8 mouse cellular contexts compared by ENCODE assay signal in genomic region chr4:59035786-59036350, GRCm38 (mm10). TPM values are rescaled to one million over a fixed set of nuclear protein-coding genes. Genes with fewer than 3 reads are reported as not detected.
DNase-seq lines count a peak whose midpoint lies in the region; ATAC-seq and TF ChIP-seq lines count a peak whose summit lies in the region.

No protein-coding gene starts in this region.

- H3K36me3 ChIP-seq in heart, adult 2 months (ENCODE audit: control insufficient read depth, insufficient read depth, low read length): no peaks in the 10 kb centered on the region
- no peaks in the 10 kb centered on the region for H3K36me3 ChIP-seq in thymus, adult 2 months (ENCODE audit: control insufficient read depth, insufficient read depth, low read length)
- 0 out of 2 replicates have a peak, but pooled peaks cover 6% of the 10 kb centered on the region for H3K36me3 ChIP-seq in heart, postnatal 0 days (replicated peaks; ENCODE audit: control insufficient read depth, insufficient read depth, low read length)
- H3K36me3 ChIP-seq in midbrain, embryonic 10.5 days: no peaks in the 10 kb centered on the region

- no peak for DNase-seq in heart, adult 2 months
- no peak for DNase-seq in heart, postnatal 4 days
- DNase-seq in thymus, adult 2 months: no peak
- DNase-seq in thymus, adult 18-20 months: no peak
- no peak for DNase-seq in heart, postnatal 0 days (ENCODE audit: low spot score)
- no peak for DNase-seq in midbrain, embryonic 10.5 days (ENCODE audit: low spot score)
- DNase-seq in MN1 (ENCODE audit: low spot score): no peak
- no peak for DNase-seq in layer of hippocampus, postnatal 36 days

- H3K9ac ChIP-seq in heart, adult 2 months (ENCODE audit: low read depth, low read length): no peak overlapping the region
- no peak overlapping the region for H3K9ac ChIP-seq in heart, postnatal 0 days (replicated peaks; ENCODE audit: low read depth, low read length)

- no peak overlapping the region; the same call in 1 of the 2 replicates for H3K27ac ChIP-seq in heart, adult 2 months
- no peak overlapping the region for H3K27ac ChIP-seq in thymus, adult 2 months (ENCODE audit: control insufficient read depth, insufficient read depth, low read length)
- H3K27ac ChIP-seq in heart, postnatal 0 days (ENCODE audit: low read depth): no peak overlapping the region
- H3K27ac ChIP-seq in midbrain, embryonic 10.5 days (replicated peaks): peak overlapping the region; percentile 89

- 66% methylated on average over 18 of the region's 18 CpGs for WGBS in heart, adult 2 months
- 44% methylated on average over 18 of the region's 18 CpGs for WGBS in thymus, adult 2 months
- WGBS in heart, postnatal 0 days: 73% methylated on average over 18 of the region's 18 CpGs
- WGBS in midbrain, embryonic 10.5 days: 59% methylated on average over 18 of the region's 18 CpGs

- no peak for ATAC-seq in heart, postnatal 0 days (ENCODE audit: insufficient read depth, low read depth)

- TF ChIP-seq EP300 in heart, adult 2 months (IDR thresholded peaks at IDR 0.05; ENCODE audit: insufficient read depth, low read depth, low read length): no peak
- no peak for TF ChIP-seq EP300 in heart, postnatal 0 days (IDR thresholded peaks at IDR 0.05; ENCODE audit: low read depth)

- H3K79me2 ChIP-seq in heart, adult 2 months (replicated peaks; ENCODE audit: control insufficient read depth, insufficient read depth, low read length): no peaks in the 10 kb centered on the region; the same call in 1 of the 2 replicates

- TF ChIP-seq CTCF in heart, adult 2 months (IDR thresholded peaks at IDR 0.05): no peak
- TF ChIP-seq CTCF in thymus, adult 2 months (IDR thresholded peaks at IDR 0.05; ENCODE audit: borderline replicate concordance, control insufficient read depth, extremely low read depth, insufficient read depth, low read length, poor library complexity): no peak
- no peak for TF ChIP-seq CTCF in heart, postnatal 0 days (IDR thresholded peaks at IDR 0.05; ENCODE audit: low read depth)

- peaks cover 3% of the 10 kb centered on the region; the same call in 1 of the 2 replicates for H3K4me1 ChIP-seq in heart, adult 2 months (ENCODE audit: control insufficient read depth, insufficient read depth, low read length)
- peaks cover 14% of the 10 kb centered on the region for H3K4me1 ChIP-seq in thymus, adult 2 months (replicated peaks; ENCODE audit: control insufficient read depth, insufficient read depth, low read length)
- no peaks in the 10 kb centered on the region for H3K4me1 ChIP-seq in heart, postnatal 0 days (ENCODE audit: control insufficient read depth, insufficient read depth)
- peaks cover 13% of the 10 kb centered on the region; the same call in 1 of the 2 replicates for H3K4me1 ChIP-seq in midbrain, embryonic 10.5 days

- H3K4me3 ChIP-seq in heart, adult 2 months: peak overlapping the region; percentile 77
- H3K4me3 ChIP-seq in thymus, adult 2 months (ENCODE audit: control insufficient read depth, insufficient read depth, low read length): peak overlapping the region; percentile 86
- H3K4me3 ChIP-seq in heart, postnatal 0 days (ENCODE audit: low read depth, low read length): peak overlapping the region; percentile 78
- peak overlapping the region; percentile 83 for H3K4me3 ChIP-seq in midbrain, embryonic 10.5 days

- no peaks in the 10 kb centered on the region for H3K27me3 ChIP-seq in heart, adult 2 months (ENCODE audit: control insufficient read depth, insufficient read depth, low read length)
- no peaks in the 10 kb centered on the region for H3K27me3 ChIP-seq in thymus, adult 2 months (ENCODE audit: control insufficient read depth, insufficient read depth, low read length)
- H3K27me3 ChIP-seq in heart, postnatal 0 days (ENCODE audit: control insufficient read depth, insufficient read depth, low read length): no peaks in the 10 kb centered on the region
- peaks cover 10% of the 10 kb centered on the region; the same call in 1 of the 2 replicates for H3K27me3 ChIP-seq in midbrain, embryonic 10.5 days (ENCODE audit: low read depth, poor library complexity, severe bottlenecking)

- H3K4me2 ChIP-seq in heart, postnatal 0 days (ENCODE audit: low read depth, low read length): peak overlapping the region; percentile 86

- TF ChIP-seq POLR2A in heart, adult 2 months (IDR thresholded peaks at IDR 0.05; ENCODE audit: insufficient read depth, low read depth, low read length): no peak
- TF ChIP-seq POLR2A in thymus, adult 2 months (IDR thresholded peaks at IDR 0.05; ENCODE audit: control insufficient read depth, extremely low read depth, insufficient read depth, low read length, poor library complexity): no peak

- intact Hi-C loops in heart, adult 2 months (cut with DNase I): loop anchor here (1.0 kb wide), 2 partner anchors 34 to 51 kb away; no protein-coding TSS in a partner anchor

- no peaks in the 10 kb centered on the region for H3K9me3 ChIP-seq in heart, postnatal 0 days (replicated peaks; ENCODE audit: control insufficient read depth, low read length)
- peaks cover 7% of the 10 kb centered on the region for H3K9me3 ChIP-seq in midbrain, embryonic 10.5 days (replicated peaks)

RNA-seq across cellular contexts. Expression of gene Gng10, which starts 1.0 kb away (rescaled TPM):
- total RNA-seq in heart, adult 2 months (2021): 10 to 100 TPM; 13.6 TPM
- polyA plus RNA-seq in heart, adult 2 months (2012; rRNA removed): 10.4 and 14.3 TPM in 2 replicates
- 10 to 100 TPM; 28.8 to 31.8 TPM for total RNA-seq in heart, postnatal 4 days (2021)
- 22.8 and 32.7 TPM in 2 replicates for polyA plus RNA-seq in thymus, adult 2 months (2012; rRNA removed)
- total RNA-seq in heart, postnatal 0 days (2014; rRNA removed; ENCODE audit: low replicate concordance): 16.7 and 34.2 TPM in 2 replicates
- 38.4 and 41.3 TPM in 2 replicates for polyA plus RNA-seq in heart, postnatal 0 days (2015; fragmentation: Nextera tagmentation; extraction: Ambion mirVana)
- 60.9 and 67.7 TPM in 2 replicates for polyA plus RNA-seq in midbrain, embryonic 10.5 days (2016; fragmentation: Nextera tagmentation; extraction: Ambion mirVana)
- 100 to 1,000 TPM in 1 of 2 experiments, 10 to 100 TPM in 1; 95.6 to 105 TPM for total RNA-seq in layer of hippocampus, postnatal 36 days (2021)

RNA-seq across cellular contexts. Expression of gene Gm20503, which starts 32.9 kb away (rescaled TPM):
- 1 to 10 TPM; 5.7 TPM for total RNA-seq in heart, adult 2 months (2021)
- not detected in 2 replicates for polyA plus RNA-seq in heart, adult 2 months (2012; rRNA removed)
- 1 to 10 TPM; 3.4 to 5.1 TPM for total RNA-seq in heart, postnatal 4 days (2021)
- not detected in 2 replicates for polyA plus RNA-seq in thymus, adult 2 months (2012; rRNA removed)
- not detected in 2 replicates for total RNA-seq in heart, postnatal 0 days (2014; rRNA removed; ENCODE audit: low replicate concordance)
- polyA plus RNA-seq in heart, postnatal 0 days (2015; fragmentation: Nextera tagmentation; extraction: Ambion mirVana): 19.8 TPM in 2 replicates
- polyA plus RNA-seq in midbrain, embryonic 10.5 days (2016; fragmentation: Nextera tagmentation; extraction: Ambion mirVana): 7.6 and 10.9 TPM in 2 replicates
- total RNA-seq in layer of hippocampus, postnatal 36 days (2021): 1 to 10 TPM; 1.1 to 2.8 TPM

RNA-seq across cellular contexts. Expression of gene Dnajc25, which starts 41.0 kb away (rescaled TPM):
- 10 to 100 TPM; 18.1 to 22.1 TPM for total RNA-seq in heart, adult 2 months (2021)
- polyA plus RNA-seq in heart, adult 2 months (2012; rRNA removed): 5.3 and 7.8 TPM in 2 replicates
- 10 to 100 TPM; 16.4 to 16.8 TPM for total RNA-seq in heart, postnatal 4 days (2021)
- 2.3 and 3.1 TPM in 2 replicates for polyA plus RNA-seq in thymus, adult 2 months (2012; rRNA removed)
- 5.1 and 5.3 TPM in 2 replicates for total RNA-seq in heart, postnatal 0 days (2014; rRNA removed; ENCODE audit: low replicate concordance)
- 12.4 and 14.4 TPM in 2 replicates for polyA plus RNA-seq in heart, postnatal 0 days (2015; fragmentation: Nextera tagmentation; extraction: Ambion mirVana)
- polyA plus RNA-seq in midbrain, embryonic 10.5 days (2016; fragmentation: Nextera tagmentation; extraction: Ambion mirVana): 5.9 and 8.1 TPM in 2 replicates
- total RNA-seq in layer of hippocampus, postnatal 36 days (2021): 1 to 10 TPM; 4.4 to 6.6 TPM

RNA-seq across cellular contexts. Expression of gene Ptgr1, which starts 48.9 kb away (rescaled TPM):
- total RNA-seq in heart, adult 2 months (2021): 1 to 10 TPM; 3.0 to 3.1 TPM
- 1.6 and 2.7 TPM in 2 replicates for polyA plus RNA-seq in heart, adult 2 months (2012; rRNA removed)
- total RNA-seq in heart, postnatal 4 days (2021): 10 to 100 TPM in 1 of 2 experiments, 1 to 10 TPM in 1; 8.5 to 11.4 TPM
- polyA plus RNA-seq in thymus, adult 2 months (2012; rRNA removed): 3.0 and 3.4 TPM in 2 replicates
- total RNA-seq in heart, postnatal 0 days (2014; rRNA removed; ENCODE audit: low replicate concordance): 6.5 and 8.6 TPM in 2 replicates
- polyA plus RNA-seq in heart, postnatal 0 days (2015; fragmentation: Nextera tagmentation; extraction: Ambion mirVana): 6.9 and 8.1 TPM in 2 replicates
- polyA plus RNA-seq in midbrain, embryonic 10.5 days (2016; fragmentation: Nextera tagmentation; extraction: Ambion mirVana): 14.7 and 15.6 TPM in 2 replicates
- 1 to 10 TPM; 3.6 to 4.2 TPM for total RNA-seq in layer of hippocampus, postnatal 36 days (2021)
